Mouse (Mus musculus): ENCODE data around the gene Fam213b.

The Fam213b gene

DNA sequence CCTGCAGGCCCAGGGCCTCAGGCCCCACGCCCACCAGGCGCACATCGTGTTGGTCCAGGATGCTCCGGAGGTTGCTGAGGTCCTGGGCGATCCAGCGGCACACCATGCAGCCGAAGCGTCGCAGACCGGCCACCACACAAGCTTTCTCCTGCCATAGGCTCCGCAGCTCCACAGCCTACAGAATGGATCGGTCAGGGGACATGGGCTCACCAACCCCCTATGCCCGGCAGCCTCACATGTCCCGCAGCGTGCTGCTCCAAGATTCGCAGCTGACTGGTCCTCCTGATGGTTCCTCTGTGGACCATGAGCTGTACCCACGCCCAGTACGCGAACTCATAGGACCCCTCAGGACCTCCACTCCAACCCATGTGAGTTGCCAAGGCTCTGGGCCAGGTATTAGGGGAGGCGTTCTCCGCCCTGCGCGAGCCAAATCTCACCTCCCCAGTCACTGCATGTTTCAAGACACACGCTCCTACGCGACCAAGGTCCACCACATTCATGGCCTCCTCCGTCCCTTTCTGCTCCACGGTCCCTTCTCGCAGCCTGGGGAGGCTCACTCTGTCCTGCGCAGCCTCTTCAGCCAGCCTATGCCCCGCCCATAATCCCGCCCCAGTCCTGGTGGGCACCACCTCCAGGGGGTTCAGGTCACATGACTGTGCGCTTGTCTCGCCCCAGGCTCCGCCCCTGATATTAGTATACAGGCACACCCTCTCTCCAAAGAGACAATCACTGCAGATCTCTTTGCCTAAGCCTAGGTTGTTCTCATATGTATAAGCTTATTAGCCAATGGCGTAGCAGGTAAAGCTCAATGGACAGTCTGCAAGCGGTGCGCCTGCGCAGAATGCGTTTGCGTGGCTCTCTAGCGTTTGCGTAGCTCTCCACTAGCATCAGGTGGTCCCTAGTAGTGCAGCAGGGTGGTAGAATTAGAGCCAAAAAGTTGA, at the start of gene Fam213b:
Gene Fam213b (minus strand): TSS at position 630 of the 941 bp plus-strand sequence.
- peak; percentile 64 for DNase-seq (ENCODE audit: extremely low read depth, low read depth, low spot score)

- no peak for DNase-seq (ENCODE audit: extremely low read depth, low read depth, low spot score)
Measured at GRCm38 (mm10) chr4:154948066-154948939, 49.4 kb upstream of the Fam213b start.

DNA sequence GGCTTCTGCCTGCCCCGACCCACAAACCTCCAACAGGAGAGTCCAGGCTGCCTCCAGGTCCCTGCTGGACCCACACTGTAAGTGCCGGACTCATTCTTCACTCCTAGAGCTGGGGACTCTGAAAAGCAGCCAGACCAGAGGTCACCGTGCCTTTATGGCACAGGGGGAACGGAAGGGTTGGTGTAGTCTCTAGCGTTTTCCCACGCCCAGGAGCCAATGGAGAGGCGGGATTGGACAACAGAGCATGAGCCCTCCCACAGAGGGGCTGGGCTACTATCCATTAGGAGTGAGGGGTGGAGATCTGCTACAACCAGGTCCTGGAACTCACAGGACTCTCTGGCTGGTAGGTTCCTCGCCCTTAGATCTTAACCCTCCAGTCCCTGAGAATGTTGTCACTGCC, 47.4 kb upstream of the Fam213b start:
- no peak for DNase-seq (ENCODE audit: extremely low read depth, low read depth, low spot score)

GRCm38 (mm10) chr4:154944121-154944590, 45.2 kb upstream of the Fam213b start:
- DNase-seq (ENCODE audit: extremely low read depth, low read depth, low spot score) = no peak

DNA sequence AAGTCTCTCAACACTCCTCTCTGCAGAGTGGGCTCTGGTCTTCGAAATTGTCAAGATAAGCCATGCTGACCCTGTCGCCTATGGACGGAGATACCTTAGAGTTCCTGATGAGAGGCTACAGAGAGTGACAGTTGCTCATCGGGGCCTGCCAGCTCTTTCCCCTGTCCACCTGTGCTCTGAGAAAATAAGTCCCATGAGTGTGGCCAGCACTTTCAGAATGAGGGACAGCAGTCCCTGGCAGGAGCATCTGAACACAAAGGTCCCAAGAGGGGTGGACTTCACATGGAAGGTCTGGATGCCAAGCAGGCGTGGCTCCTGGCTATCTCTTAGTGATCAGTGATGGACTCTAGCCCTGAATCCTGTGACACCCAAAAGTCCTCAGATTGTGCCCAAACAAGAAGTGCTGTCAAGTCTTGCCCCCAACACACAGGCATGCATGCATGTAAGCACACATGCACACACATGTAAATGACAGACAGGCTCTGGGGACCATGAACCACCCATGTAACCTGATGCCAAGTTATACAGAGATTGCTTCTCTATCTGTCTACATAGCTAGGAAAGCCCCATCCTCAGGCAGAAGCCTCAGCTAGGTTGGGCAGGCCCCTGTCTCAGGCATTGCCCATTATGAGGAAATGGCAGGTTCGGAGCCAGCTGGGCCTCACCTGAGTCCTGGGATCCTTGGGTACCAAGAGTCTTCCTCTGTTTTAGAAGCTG, 44.5 kb upstream of the Fam213b start:
- DNase-seq (ENCODE audit: extremely low read depth, low read depth, low spot score) = no peak

DNA sequence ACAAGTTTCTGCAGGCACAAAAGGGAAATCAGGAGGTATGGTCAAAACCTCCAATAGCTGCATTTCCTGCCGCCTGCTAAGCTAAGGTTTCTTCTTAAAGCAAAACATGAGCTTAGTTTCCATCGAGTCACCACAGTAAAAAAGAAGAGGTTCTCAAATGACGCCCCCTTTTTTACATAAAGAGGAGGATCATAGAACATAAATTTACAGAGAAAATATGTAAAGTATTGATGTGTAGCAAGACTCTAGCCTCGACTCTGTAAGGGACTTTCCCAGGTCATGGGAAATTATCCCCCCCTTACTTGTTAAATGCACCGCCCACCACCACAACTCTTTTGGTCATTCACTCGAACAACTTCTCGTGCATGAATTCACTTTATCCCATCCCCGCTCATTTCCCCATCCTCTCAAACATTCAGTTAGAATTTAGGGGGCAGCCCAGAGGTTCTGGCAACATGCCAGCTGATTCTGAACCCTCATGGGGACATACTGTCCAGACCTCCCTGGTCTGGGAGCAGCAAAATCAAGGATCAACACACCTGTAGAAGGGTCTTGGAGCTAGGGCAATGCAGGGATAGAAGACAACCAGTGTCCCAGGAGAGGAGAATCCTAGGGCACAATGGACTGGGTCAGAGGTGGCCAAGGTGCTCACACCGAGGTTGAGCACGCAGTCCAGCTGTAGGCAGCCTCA, 43.8 kb upstream of the Fam213b start:
- DNase-seq (ENCODE audit: extremely low read depth, low read depth, low spot score) = no peak

- no peak for DNase-seq (ENCODE audit: extremely low read depth, low read depth, low spot score)
Measured at GRCm38 (mm10) chr4:154941831-154942230, 42.9 kb upstream of the Fam213b start.

DNA sequence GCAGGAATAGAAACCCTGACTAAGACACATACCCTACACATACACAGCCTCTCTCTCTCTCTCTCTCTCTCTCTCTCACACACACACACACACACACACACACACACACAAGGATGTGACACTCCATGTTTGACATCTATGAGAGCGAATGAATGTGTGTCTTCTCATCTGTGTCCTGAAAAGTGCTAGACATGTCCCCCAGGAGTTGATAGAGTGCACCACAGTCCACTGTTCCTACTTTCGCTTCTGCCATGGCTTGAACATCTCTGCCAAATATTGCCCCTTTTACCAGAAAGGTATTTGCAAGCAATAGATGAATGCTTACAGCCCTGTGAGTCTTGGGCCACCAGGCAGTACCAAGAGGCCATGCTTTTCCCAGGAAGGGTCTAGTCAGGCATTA, 41.2 kb upstream of the Fam213b start:
- DNase-seq (ENCODE audit: extremely low read depth, low read depth, low spot score) = no peak

- DNase-seq (ENCODE audit: extremely low read depth, low read depth, low spot score) = no peak
Measured at GRCm38 (mm10) chr4:154937746-154938145, 38.8 kb upstream of the Fam213b start.

GRCm38 (mm10) chr4:154936542-154937255, 37.8 kb upstream of the Fam213b start:
- no peak for DNase-seq (ENCODE audit: extremely low read depth, low read depth, low spot score)

DNA sequence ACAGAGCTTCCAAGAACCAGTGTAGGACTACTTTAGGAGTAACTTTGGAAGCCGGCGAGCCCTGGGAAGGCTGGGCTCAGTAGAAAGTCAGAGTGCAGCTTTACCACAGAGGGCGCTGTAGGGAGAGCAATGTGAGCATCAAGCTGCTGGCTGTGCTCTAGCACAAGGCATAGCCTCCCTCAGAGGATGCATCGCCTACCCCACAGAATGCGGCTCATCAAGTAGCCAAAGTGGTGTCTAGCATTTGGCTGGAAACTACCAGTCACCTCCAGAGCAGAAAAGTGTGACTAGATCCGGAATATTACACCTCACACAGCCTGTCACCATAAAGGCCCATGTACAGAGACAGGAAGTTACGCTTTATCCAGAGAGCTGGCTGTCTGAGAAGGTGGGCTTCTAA, 36.9 kb upstream of the Fam213b start:
- no peak for DNase-seq (ENCODE audit: extremely low read depth, low read depth, low spot score)

DNA sequence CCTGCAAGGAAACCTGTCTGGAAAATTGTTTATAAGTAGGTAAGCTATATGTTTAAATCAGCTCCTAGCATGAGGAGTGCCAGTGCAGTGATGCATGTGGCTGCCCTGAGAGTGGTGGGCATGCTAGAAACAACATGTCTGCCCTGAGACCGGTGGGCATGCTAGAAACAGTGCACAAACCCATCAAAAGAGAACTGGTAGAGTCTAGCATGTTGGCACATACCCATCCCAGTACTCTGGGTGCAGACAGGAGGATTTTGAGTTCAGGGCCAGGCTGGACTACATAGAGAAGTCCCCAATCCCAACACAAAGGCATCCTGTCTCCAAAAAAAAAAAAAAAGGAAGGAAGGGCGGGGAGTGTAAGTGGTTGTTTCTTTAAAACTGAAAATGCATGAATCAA, 35.9 kb upstream of the Fam213b start:
- no peak for DNase-seq (ENCODE audit: extremely low read depth, low read depth, low spot score)

GRCm38 (mm10) chr4:154933306-154933907, 34.5 kb upstream of the Fam213b start:
- DNase-seq (ENCODE audit: extremely low read depth, low read depth, low spot score) = no peak

- DNase-seq (ENCODE audit: extremely low read depth, low read depth, low spot score) = no peak
Measured at GRCm38 (mm10) chr4:154929088-154929660, 30.2 kb upstream of the Fam213b start.

GRCm38 (mm10) chr4:154928395-154929087, 29.6 kb upstream of the Fam213b start, which contains the start of gene Tnfrsf14:
Gene Tnfrsf14, minus strand, starts transcription at chr4:154928563.
- DNase-seq (ENCODE audit: extremely low read depth, low read depth, low spot score) = no peak

GRCm38 (mm10) chr4:154927899-154928337, 29.0 kb upstream of the Fam213b start:
- no peak for DNase-seq (ENCODE audit: extremely low read depth, low read depth, low spot score)

DNA sequence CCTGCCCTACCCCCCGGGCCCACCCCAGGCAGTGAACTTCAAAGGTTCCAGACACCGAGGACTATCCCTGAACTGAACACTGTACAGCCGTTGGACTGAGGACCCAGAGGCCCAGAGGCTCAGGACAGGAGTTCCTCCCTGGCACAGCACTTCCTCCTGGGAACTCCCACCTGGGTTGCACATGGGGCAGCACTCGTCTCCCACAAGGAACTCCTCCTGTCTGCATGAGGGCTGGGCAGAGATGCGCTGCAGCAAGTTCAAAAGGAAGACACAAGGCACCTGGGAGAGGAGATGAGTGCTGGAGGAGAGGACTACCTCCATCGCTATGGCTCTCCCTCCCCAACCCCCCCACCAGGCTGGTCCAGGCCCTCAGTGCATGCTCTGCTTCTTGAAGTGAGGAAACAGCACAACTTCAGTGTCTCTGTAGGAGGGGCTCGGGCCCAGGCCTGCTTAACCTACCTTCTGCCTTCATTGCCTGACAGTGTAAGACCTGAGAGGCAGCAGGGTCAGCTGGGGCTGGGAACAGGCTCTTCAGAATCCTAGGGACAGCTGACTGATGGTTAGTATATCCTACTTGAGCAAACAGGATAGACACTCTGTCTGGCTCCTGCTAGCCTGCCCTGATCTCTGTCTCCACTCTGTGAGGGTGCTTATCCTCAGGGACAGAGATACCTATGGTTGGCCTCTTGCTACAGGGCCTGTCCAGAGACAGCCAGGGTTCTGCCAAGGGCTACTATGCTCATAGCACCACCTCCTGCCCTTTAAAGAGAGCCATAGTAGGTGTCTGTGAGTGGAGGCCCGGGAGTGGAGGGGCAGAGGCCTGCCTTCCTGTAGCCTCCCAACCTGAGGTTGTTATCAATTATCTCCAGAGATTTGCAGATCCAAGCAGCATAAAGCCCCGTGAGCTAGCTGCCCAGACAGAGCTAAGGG, 28.3 kb upstream of the Fam213b start:
- DNase-seq (ENCODE audit: extremely low read depth, low read depth, low spot score) = no peak
